In genomic region chr4:141474431-141474830, GRCm38 (mm10) we compare ENCODE assay signal across 26 mouse cellular contexts. TPM values are rescaled to one million over a fixed set of nuclear protein-coding genes. Genes with fewer than 3 reads are reported as not detected.
DNase-seq lines count a peak whose midpoint lies in the region; ATAC-seq and TF ChIP-seq lines count a peak whose summit lies in the region.
"Had no signal": no experiment of that assay in that cellular context is flagged by ENCODE, and none has a peak within 500 bp of the region (broad histone marks: within the 10 kb centered on the region; RNA-seq: fewer than 3 reads in every experiment).

No protein-coding gene starts in this region.

- no peak overlapping the region for H3K9ac ChIP-seq in heart, postnatal 0 days (replicated peaks; ENCODE audit: low read depth, low read length)
- no peak overlapping the region for H3K9ac ChIP-seq in lung, embryonic 14.5 days
- H3K9ac ChIP-seq in neural tube, embryonic 14.5 days (replicated peaks; ENCODE audit: low read depth, low read length), result no peak overlapping the region
- H3K9ac ChIP-seq: heart, embryonic 15.5 days; kidney, embryonic 15.5 days; limb, embryonic 12.5 days; liver, embryonic 13.5 days; midbrain, embryonic 15.5 days had no signal

- peak; percentile 18 for DNase-seq in cerebellum, adult 8-10 months
- no peak for DNase-seq in cerebellum, adult 18-20 months
- DNase-seq in heart, postnatal 0 days (ENCODE audit: low spot score), result no peak
- no peak for DNase-seq in heart, postnatal 25 days (ENCODE audit: low spot score)
- peak; percentile 69 for DNase-seq in lung, embryonic 14.5 days
- DNase-seq in lung, postnatal 14 days, result no peak
- no peak for DNase-seq in neural tube, embryonic 10.5 days (ENCODE audit: extremely low spot score, low spot score)
- DNase-seq: adrenal gland, postnatal 25 days; liver, embryonic 13.5 days; retina, postnatal 1 day; right cerebral cortex, postnatal 4 days had no signal

- H3K27ac ChIP-seq in heart, postnatal 0 days (ENCODE audit: low read depth), result no peak overlapping the region
- no peak overlapping the region for H3K27ac ChIP-seq in lung, embryonic 14.5 days (ENCODE audit: low read depth)
- H3K27ac ChIP-seq in neural tube, embryonic 14.5 days (ENCODE audit: low read depth, low read length), result 0 out of 2 replicates have a peak overlapping the region, but pooled peaks have one; percentile 35
- H3K27ac ChIP-seq: forebrain, embryonic 10.5 days; heart, embryonic 15.5 days; hindbrain, embryonic 10.5 days; kidney, embryonic 15.5 days; limb, embryonic 12.5 days; liver, embryonic 13.5 days; midbrain, embryonic 15.5 days had no signal

- ATAC-seq in heart, postnatal 0 days (ENCODE audit: insufficient read depth, low read depth), result 0 out of 2 replicates have a peak, but pooled peaks have one; percentile 33
- peak; percentile 42; the same call in 1 of the 2 replicates for ATAC-seq in lung, embryonic 14.5 days (ENCODE audit: insufficient read depth)
- no peak for ATAC-seq in neural tube, embryonic 14.5 days (ENCODE audit: low read depth)
- ATAC-seq: CD4-positive, CD25-positive, alpha-beta regulatory T cell, adult 4 months; midbrain, embryonic 15.5 days had no signal

- H3K4me3 ChIP-seq in heart, postnatal 0 days (ENCODE audit: low read depth, low read length), result no peak overlapping the region
- H3K4me3 ChIP-seq in lung, embryonic 14.5 days (ENCODE audit: low read depth, low read length), result no peak overlapping the region
- no peak overlapping the region for H3K4me3 ChIP-seq in neural tube, embryonic 14.5 days (ENCODE audit: low read depth, low read length)
- H3K4me3 ChIP-seq: forebrain, embryonic 10.5 days; heart, embryonic 15.5 days; hindbrain, embryonic 10.5 days; kidney, embryonic 15.5 days; limb, embryonic 12.5 days; liver, embryonic 13.5 days; midbrain, embryonic 15.5 days had no signal

- WGBS in heart, postnatal 0 days, result 74% methylated on average over 18 of the region's 19 CpGs
- 75% methylated on average over 19 of the region's 19 CpGs for WGBS in lung, embryonic 14.5 days
- 88% methylated on average over 19 of the region's 19 CpGs for WGBS in neural tube, embryonic 14.5 days

- H3K9me3 ChIP-seq in heart, postnatal 0 days (replicated peaks; ENCODE audit: control insufficient read depth, low read length), result no peaks in the 10 kb centered on the region; the same call in 1 of the 2 replicates
- H3K9me3 ChIP-seq in lung, embryonic 14.5 days (ENCODE audit: low read depth, low read length), result no peaks in the 10 kb centered on the region
- H3K9me3 ChIP-seq in neural tube, embryonic 14.5 days (ENCODE audit: control insufficient read depth, low read length), result no peaks in the 10 kb centered on the region
- H3K9me3 ChIP-seq: heart, embryonic 15.5 days; hindbrain, embryonic 10.5 days; kidney, embryonic 15.5 days; limb, embryonic 12.5 days; midbrain, embryonic 15.5 days had no signal

- H3K36me3 ChIP-seq in heart, postnatal 0 days (replicated peaks; ENCODE audit: control insufficient read depth, insufficient read depth, low read length), result peaks cover 100% of the 10 kb centered on the region
- H3K36me3 ChIP-seq in lung, embryonic 14.5 days (ENCODE audit: insufficient read depth), result peaks cover 100% of the 10 kb centered on the region
- H3K36me3 ChIP-seq in neural tube, embryonic 14.5 days (ENCODE audit: control insufficient read depth, insufficient read depth, low read length), result peaks cover 91% of the 10 kb centered on the region

- no peak for TF ChIP-seq CTCF in heart, postnatal 0 days (IDR thresholded peaks at IDR 0.05; ENCODE audit: low read depth)
- TF ChIP-seq CTCF in lung, embryonic 14.5 days (IDR thresholded peaks at IDR 0.05; ENCODE audit: low read depth), result no peak

- H3K4me1 ChIP-seq in heart, postnatal 0 days (ENCODE audit: control insufficient read depth, insufficient read depth), result no peaks in the 10 kb centered on the region
- H3K4me1 ChIP-seq in lung, embryonic 14.5 days (ENCODE audit: insufficient read depth), result no peaks in the 10 kb centered on the region
- H3K4me1 ChIP-seq in neural tube, embryonic 14.5 days (ENCODE audit: control insufficient read depth, insufficient read depth, low read length), result no peaks in the 10 kb centered on the region
- H3K4me1 ChIP-seq: forebrain, embryonic 10.5 days; heart, embryonic 15.5 days; limb, embryonic 12.5 days; midbrain, embryonic 15.5 days had no signal

- intact Hi-C loops in heart, postnatal 25 days (cut with DNase I), result no loop called here

- no peak overlapping the region for H3K4me2 ChIP-seq in heart, postnatal 0 days (ENCODE audit: low read depth, low read length)
- H3K4me2 ChIP-seq in lung, embryonic 14.5 days, result no peak overlapping the region
- H3K4me2 ChIP-seq in neural tube, embryonic 14.5 days (ENCODE audit: low read depth, low read length), result no peak overlapping the region
- H3K4me2 ChIP-seq: heart, embryonic 15.5 days; kidney, embryonic 15.5 days; limb, embryonic 12.5 days; liver, embryonic 13.5 days; midbrain, embryonic 15.5 days had no signal

- no peaks in the 10 kb centered on the region for H3K27me3 ChIP-seq in heart, postnatal 0 days (ENCODE audit: control insufficient read depth, insufficient read depth, low read length)
- H3K27me3 ChIP-seq in lung, embryonic 14.5 days (ENCODE audit: insufficient read depth, low read length), result no peaks in the 10 kb centered on the region
- no peaks in the 10 kb centered on the region for H3K27me3 ChIP-seq in neural tube, embryonic 14.5 days (ENCODE audit: control insufficient read depth, insufficient read depth, low read length)
- H3K27me3 ChIP-seq: heart, embryonic 15.5 days; kidney, embryonic 15.5 days; limb, embryonic 12.5 days; liver, embryonic 13.5 days; midbrain, embryonic 15.5 days had no signal

- TF ChIP-seq EP300 in heart, postnatal 0 days (IDR thresholded peaks at IDR 0.05; ENCODE audit: low read depth), result no peak

RNA-seq across cellular contexts. Expression of gene Zbtb17, which starts 30.0 kb away (rescaled TPM):
- total RNA-seq in heart, postnatal 0 days (2014; rRNA removed; ENCODE audit: low replicate concordance), result 28.1 and 32.7 TPM in 2 replicates
- 16.2 and 18.1 TPM in 2 replicates for polyA plus RNA-seq in heart, postnatal 0 days (2015; fragmentation: Nextera tagmentation; extraction: Ambion mirVana)
- 10 to 100 TPM; 22.7 to 23.5 TPM for total RNA-seq in heart, postnatal 25 days (2021)
- polyA plus RNA-seq in lung, embryonic 14.5 days (2014; fragmentation: Nextera tagmentation; extraction: Ambion mirVana), result 27.2 and 30.6 TPM in 2 replicates
- 32.2 and 36.6 TPM in 2 replicates for polyA plus RNA-seq in neural tube, embryonic 14.5 days (2014; fragmentation: Nextera tagmentation; extraction: Ambion mirVana)

RNA-seq across cellular contexts. Expression of gene Srarp, which starts 38.5 kb away (rescaled TPM):
- not detected in 2 replicates for total RNA-seq in heart, postnatal 0 days (2014; rRNA removed; ENCODE audit: low replicate concordance)
- not detected in 2 replicates for polyA plus RNA-seq in heart, postnatal 0 days (2015; fragmentation: Nextera tagmentation; extraction: Ambion mirVana)
- 1 to 10 TPM in 1 of 2 experiments, under 1 TPM in 1; 0.50 to 1.5 TPM for total RNA-seq in heart, postnatal 25 days (2021)
- not detected in 2 replicates for polyA plus RNA-seq in lung, embryonic 14.5 days (2014; fragmentation: Nextera tagmentation; extraction: Ambion mirVana)
- 0.39 TPM in 1 of 2 replicates, not detected in the other for polyA plus RNA-seq in neural tube, embryonic 14.5 days (2014; fragmentation: Nextera tagmentation; extraction: Ambion mirVana)
- total RNA-seq: adrenal gland, postnatal 25 days; granulocyte monocyte progenitor cell, adult 5-6 weeks; megakaryocyte progenitor cell, adult 5-6 weeks had no signal
- polyA plus RNA-seq: CD4-positive, CD25-positive, alpha-beta regulatory T cell, adult 4 months; forebrain, embryonic 10.5 days; heart, embryonic 15.5 days; hindbrain, embryonic 10.5 days; kidney, embryonic 15.5 days; limb, embryonic 12.5 days; liver, embryonic 13.5 days; stomach, embryonic 16.5 days; thymus, postnatal 0 days had no signal

RNA-seq across cellular contexts. Expression of gene Hspb7, which starts 53.9 kb away (rescaled TPM):
- total RNA-seq in heart, postnatal 0 days (2014; rRNA removed; ENCODE audit: low replicate concordance), result 556 and 673 TPM in 2 replicates
- 195 and 203 TPM in 2 replicates for polyA plus RNA-seq in heart, postnatal 0 days (2015; fragmentation: Nextera tagmentation; extraction: Ambion mirVana)
- 1,000 to 10,000 TPM; 1,043 to 1,140 TPM for total RNA-seq in heart, postnatal 25 days (2021)
- polyA plus RNA-seq in lung, embryonic 14.5 days (2014; fragmentation: Nextera tagmentation; extraction: Ambion mirVana), result 0.80 and 3.2 TPM in 2 replicates
- polyA plus RNA-seq in neural tube, embryonic 14.5 days (2014; fragmentation: Nextera tagmentation; extraction: Ambion mirVana), result 0.12 TPM in 1 of 2 replicates, not detected in the other
- total RNA-seq: granulocyte monocyte progenitor cell, adult 5-6 weeks; megakaryocyte progenitor cell, adult 5-6 weeks had no signal
- polyA plus RNA-seq: CD4-positive, CD25-positive, alpha-beta regulatory T cell, adult 4 months; forebrain, embryonic 10.5 days; hindbrain, embryonic 10.5 days; limb, embryonic 12.5 days; midbrain, embryonic 15.5 days; thymus, postnatal 0 days had no signal

RNA-seq across cellular contexts. Expression of gene Clcnkb, which starts 58.6 kb away (rescaled TPM):
- 0.23 and 0.65 TPM in 2 replicates for total RNA-seq in heart, postnatal 0 days (2014; rRNA removed; ENCODE audit: low replicate concordance)
- polyA plus RNA-seq in heart, postnatal 0 days (2015; fragmentation: Nextera tagmentation; extraction: Ambion mirVana), result 0.58 and 0.87 TPM in 2 replicates
- 1 to 10 TPM in 1 of 2 experiments, under 1 TPM in 1; 0.60 to 1.5 TPM for total RNA-seq in heart, postnatal 25 days (2021)
- not detected in 2 replicates for polyA plus RNA-seq in lung, embryonic 14.5 days (2014; fragmentation: Nextera tagmentation; extraction: Ambion mirVana)
- polyA plus RNA-seq in neural tube, embryonic 14.5 days (2014; fragmentation: Nextera tagmentation; extraction: Ambion mirVana), result not detected in 2 replicates
- total RNA-seq: adrenal gland, postnatal 25 days; granulocyte monocyte progenitor cell, adult 5-6 weeks; layer of hippocampus, postnatal 14 days; left cerebral cortex, postnatal 10 days; megakaryocyte progenitor cell, adult 5-6 weeks had no signal
- polyA plus RNA-seq: CD4-positive, CD25-positive, alpha-beta regulatory T cell, adult 4 months; forebrain, embryonic 10.5 days; hindbrain, embryonic 10.5 days; large intestine, adult 2 months; limb, embryonic 12.5 days; liver, embryonic 13.5 days; midbrain, embryonic 15.5 days; stomach, embryonic 16.5 days; thymus, postnatal 0 days had no signal

Comparison
In these comparisons a context has a peak if more than half of its experiments do, and no peak if none do; other contexts are left out.
1. DNase-seq: peak in cerebellum, adult 8-10 months (single experiment) and lung, embryonic 14.5 days (single experiment); none in cerebellum, adult 18-20 months (0 of 2), heart, postnatal 0 days (single experiment), heart, postnatal 25 days (single experiment), lung, postnatal 14 days (single experiment) and neural tube, embryonic 10.5 days (single experiment).
2. RNA of gene Hspb7, which starts 53.9 kb away (polyA plus RNA-seq): 195 to 203 TPM in heart, postnatal 0 days; 0.80 to 3.2 TPM in lung, embryonic 14.5 days and 0.12 TPM in neural tube, embryonic 14.5 days; every median in the first group is over 10 times any median in the second.